Mouse (Mus musculus) midbrain, embryonic 14.5 days (tissue): ENCODE results near the gene Top2a. TPM values are rescaled to one million over a fixed set of nuclear protein-coding genes. Genes with fewer than 3 reads are reported as not detected.
"Not testable (repeated sequence)": the region's sequence is repeated elsewhere in the genome, so short reads cannot be mapped to it uniquely, and the experiment has no call there.

Experiments
- ATAC-seq: fragments of 200-750 bp; cut with Nextera tagmentation; 2 replicates; pipeline ENCODE4 v1.8.0; 2017; ENCODE audit warnings: moderate number of reproducible peaks, moderate library complexity; ENCODE audit not compliant: low FRiP score, low TSS enrichment
- DNase-seq: peaks from one replicate; pipeline ENCODE4 v3.0.0-alpha.2; 2015
- H3K27ac ChIP-seq: fragments of 300-500 bp; sonication (generic); replicated peaks from 2 replicates; pipeline ENCODE4 v1.5.1; 2014; ENCODE audit warnings: mild to moderate bottlenecking, low read depth, low read length, moderate library complexity
- H3K27me3 ChIP-seq: fragments of 300-500 bp; sonication (generic); 2 replicates; pipeline ENCODE4 v1.6.1; 2014; ENCODE audit warnings: low read length, control low read depth, mixed read lengths; ENCODE audit not compliant: control insufficient read depth, insufficient read depth
- H3K36me3 ChIP-seq: fragments of 300-500 bp; sonication (generic); 2 replicates; pipeline ENCODE4 v1.6.1; 2014; ENCODE audit warnings: low read length, control low read depth; ENCODE audit not compliant: control insufficient read depth, insufficient read depth
- H3K4me1 ChIP-seq: fragments of 300-500 bp; sonication (generic); 2 replicates; pipeline ENCODE4 v1.6.1; 2014; ENCODE audit warnings: mild to moderate bottlenecking, antibody characterized with exemption, low read length, control low read depth; ENCODE audit not compliant: control insufficient read depth, insufficient read depth
- H3K4me2 ChIP-seq: fragments of 300-500 bp; sonication (generic); 2 replicates; pipeline ENCODE4 v1.6.1; 2014; ENCODE audit warnings: mild to moderate bottlenecking, low read length, moderate library complexity
- H3K4me3 ChIP-seq: fragments of 300-500 bp; sonication (generic); replicated peaks from 2 replicates; pipeline ENCODE4 v1.5.1; 2014; ENCODE audit warnings: low read depth, low read length
- H3K9ac ChIP-seq: fragments of 300-500 bp; sonication (generic); replicated peaks from 2 replicates; pipeline ENCODE4 v1.6.1; 2014; ENCODE audit warnings: mild to moderate bottlenecking, low read length, moderate library complexity
- H3K9me3 ChIP-seq: fragments of 300-500 bp; sonication (generic); 2 replicates; pipeline ENCODE4 v1.6.1; 2016; ENCODE audit warnings: low read length, control low read depth, mixed read lengths; ENCODE audit not compliant: control insufficient read depth
- WGBS: fragments of 180-500 bp; shearing (Covaris S2); extraction: QIAGEN DNeasy Blood & Tissue Kit; methylation state at CpG from one replicate; pipeline ENCODE4 v1.1.7; 2014; 5-methylcytosine and 5-hydroxymethylcytosine counted together
- polyA plus RNA-seq: library from polyadenylated mRNA; unstranded; fragments of >200 nt; fragmentation: Nextera tagmentation; extraction: Ambion mirVana; gene quantifications from 2 replicates; pipeline ENCODE4 v1.2.1, GENCODE M21; 2014

Top2a gene
- polyA plus RNA-seq, 1 experiment from 2014 or later: 67.9 TPM

GRCm38 (mm10) chr11:99006788-99007187 is 17.2 kb downstream of the Top2a start:
- Histone ChIP-seq H3K27me3 (no peaks in the 10 kb centered on the region), H3K4me2 (no peak overlapping the region), H3K9me3 (no peaks in the 10 kb centered on the region), H3K36me3 (peaks cover 23% of the 10 kb centered on the region; the same call in 1 of the 2 replicates), H3K27ac (no peak overlapping the region), H3K4me1 (no peaks in the 10 kb centered on the region), H3K9ac (no peak overlapping the region), H3K4me3 (no peak overlapping the region)
- ATAC-seq: no peak
- DNase-seq: no peak
- 95% methylated on average over 9 of the region's 9 CpGs for WGBS

- Histone ChIP-seq H3K9me3 (no peaks in the 10 kb centered on the region), H3K4me2 (no peak overlapping the region), H3K4me1 (no peaks in the 10 kb centered on the region), H3K9ac (no peak overlapping the region), H3K36me3 (0 out of 2 replicates have a peak, but pooled peaks cover 6% of the 10 kb centered on the region), H3K27ac (no peak overlapping the region), H3K4me3 (no peak overlapping the region), H3K27me3 (no peaks in the 10 kb centered on the region)
- 88% methylated on average over 11 of the region's 11 CpGs for WGBS
- ATAC-seq (no peak), DNase-seq (no peak)
Observed at GRCm38 (mm10) chr11:98999243-98999642, 24.7 kb downstream of the Top2a start.

- ATAC-seq (no peak), DNase-seq (no peak)
- Histone ChIP-seq H3K4me1 (no peaks in the 10 kb centered on the region), H3K27me3 (no peaks in the 10 kb centered on the region), H3K36me3 (0 out of 2 replicates have a peak, but pooled peaks cover 6% of the 10 kb centered on the region), H3K4me3 (no peak overlapping the region), H3K9me3 (no peaks in the 10 kb centered on the region), H3K27ac (no peak overlapping the region), H3K4me2 (no peak overlapping the region), H3K9ac (no peak overlapping the region)
Observed at GRCm38 (mm10) chr11:98998776-98999175, 25.2 kb downstream of the Top2a start.

- peaks cover 9% of the 10 kb centered on the region for H3K36me3 ChIP-seq
- WGBS: 94% methylated on average over 4 of the region's 4 CpGs
Observed at GRCm38 (mm10) chr11:98997659-98998058, 26.3 kb downstream of the Top2a start.

GRCm38 (mm10) chr11:98995987-98996386 is 28.0 kb downstream of the Top2a start:
- Histone ChIP-seq H3K27me3 (no peaks in the 10 kb centered on the region), H3K4me1 (no peaks in the 10 kb centered on the region), H3K36me3 (peaks cover 10% of the 10 kb centered on the region), H3K4me2 (no peak overlapping the region), H3K4me3 (no peak overlapping the region), H3K9ac (no peak overlapping the region), H3K9me3 (no peaks in the 10 kb centered on the region), H3K27ac (no peak overlapping the region)
- 94% methylated on average over 7 of the region's 7 CpGs for WGBS
- no peak for ATAC-seq
- no peak for DNase-seq

More at GRCm38 (mm10) chr11:98997659-98998058, 26.3 kb downstream of the Top2a start:
- Histone ChIP-seq H3K4me2 (no peak overlapping the region), H3K4me3 (no peak overlapping the region), H3K4me1 (no peaks in the 10 kb centered on the region), H3K27me3 (no peaks in the 10 kb centered on the region), H3K27ac (no peak overlapping the region), H3K9me3 (no peaks in the 10 kb centered on the region), H3K9ac (no peak overlapping the region)
- no peak for DNase-seq
- no peak for ATAC-seq

- no peak overlapping the region for H3K27ac ChIP-seq
- DNase-seq: no peak
- no peak overlapping the region for H3K9ac ChIP-seq
- no peaks in the 10 kb centered on the region for H3K27me3 ChIP-seq
- no peaks in the 10 kb centered on the region for H3K4me1 ChIP-seq
- no peak overlapping the region for H3K4me2 ChIP-seq
- no peaks in the 10 kb centered on the region for H3K9me3 ChIP-seq
- ATAC-seq: no peak
- H3K4me3 ChIP-seq: no peak overlapping the region
- H3K36me3 ChIP-seq: peaks cover 8% of the 10 kb centered on the region
- 89% methylated on average over 6 of the region's 6 CpGs for WGBS
Observed at GRCm38 (mm10) chr11:98990866-98991265, 33.1 kb downstream of the Top2a start.

GRCm38 (mm10) chr11:98988260-98988659 is 35.7 kb downstream of the Top2a start:
- not testable (repeated sequence) for DNase-seq, H3K27ac ChIP-seq, ATAC-seq, H3K9ac ChIP-seq, H3K4me3 ChIP-seq, H3K4me2 ChIP-seq, H3K9me3 ChIP-seq, H3K36me3 ChIP-seq, H3K27me3 ChIP-seq, H3K4me1 ChIP-seq
- WGBS: 95% methylated on average over 4 of the region's 6 CpGs

GRCm38 (mm10) chr11:98985542-98985941 is 38.4 kb downstream of the Top2a start:
- Histone ChIP-seq H3K4me2 (no peak overlapping the region), H3K9me3 (no peaks in the 10 kb centered on the region), H3K4me1 (peaks cover 10% of the 10 kb centered on the region), H3K27me3 (no peaks in the 10 kb centered on the region; the same call in 1 of the 2 replicates), H3K36me3 (no peaks in the 10 kb centered on the region), H3K9ac (no peak overlapping the region), H3K4me3 (no peak overlapping the region), H3K27ac (no peak overlapping the region)
- ATAC-seq (no peak), DNase-seq (no peak)
- 92% methylated on average over 7 of the region's 7 CpGs for WGBS

- ATAC-seq (no peak), DNase-seq (no peak)
Observed at GRCm38 (mm10) chr11:98983551-98983950, 40.4 kb downstream of the Top2a start.

More at GRCm38 (mm10) chr11:98983551-98983950, 40.4 kb downstream of the Top2a start:
- Histone ChIP-seq H3K27me3 (no peaks in the 10 kb centered on the region; the same call in 1 of the 2 replicates), H3K4me3 (peak overlapping the region; percentile 62; the same call in 1 of the 2 replicates), H3K27ac (no peak overlapping the region), H3K9me3 (no peaks in the 10 kb centered on the region), H3K4me2 (peak overlapping the region; percentile 76), H3K36me3 (no peaks in the 10 kb centered on the region), H3K4me1 (peaks cover 10% of the 10 kb centered on the region), H3K9ac (no peak overlapping the region)
- 52% methylated on average over 8 of the region's 8 CpGs for WGBS
